Mouse (Mus musculus) forebrain, postnatal 0 days (tissue): ENCODE data around the gene Setd7. TPM values are rescaled to one million over a fixed set of nuclear protein-coding genes. Genes with fewer than 3 reads are reported as not detected.

Experiments used
- ATAC-seq: fragments of 200-750 bp; cut with Nextera tagmentation; 2 replicates; pipeline ENCODE4 v1.8.0; 2017; ENCODE audit warnings: mild to moderate bottlenecking, moderate library complexity
- DNase-seq: peaks from one replicate; pipeline ENCODE4 v3.0.0-alpha.2; 2015
- H3K27ac ChIP-seq: fragments of 300-500 bp; sonication (generic); 2 replicates; pipeline ENCODE4 v1.5.1; 2014; ENCODE audit warnings: low read depth, mild to moderate bottlenecking, antibody characterized with exemption, low read length, moderate library complexity, mixed read lengths
- H3K27me3 ChIP-seq: fragments of 300-500 bp; sonication (generic); 2 replicates; pipeline ENCODE4 v1.6.1; 2014; ENCODE audit warnings: mild to moderate bottlenecking, low read length, mixed read lengths; ENCODE audit not compliant: insufficient read depth
- H3K36me3 ChIP-seq: fragments of 300-500 bp; sonication (generic); 2 replicates; pipeline ENCODE4 v1.6.1; 2014; ENCODE audit warnings: mild to moderate bottlenecking, moderate library complexity; ENCODE audit not compliant: insufficient read depth
- H3K4me1 ChIP-seq: fragments of 300-500 bp; sonication (generic); 2 replicates; pipeline ENCODE4 v1.6.1; 2014; ENCODE audit warnings: antibody characterized with exemption; ENCODE audit not compliant: insufficient read depth
- H3K4me2 ChIP-seq: fragments of 300-500 bp; sonication (generic); 2 replicates; pipeline ENCODE4 v1.6.1; 2014; ENCODE audit warnings: low read depth, mild to moderate bottlenecking, moderate library complexity
- H3K4me3 ChIP-seq: fragments of 300-500 bp; sonication (generic); 2 replicates; pipeline ENCODE4 v1.5.1; 2014; ENCODE audit warnings: low read depth, low read length, mixed read lengths
- H3K9ac ChIP-seq: fragments of 300-500 bp; sonication (generic); 2 replicates; pipeline ENCODE4 v1.6.1; 2014; ENCODE audit warnings: mild to moderate bottlenecking
- H3K9me3 ChIP-seq: fragments of 300-500 bp; sonication (generic); 2 replicates; pipeline ENCODE4 v1.6.1; 2016; ENCODE audit warnings: low read length
- CTCF ChIP-seq: sonication (generic); IDR thresholded peaks from 2 replicates; pipeline ENCODE4 v1.5.1; 2016; ENCODE audit warnings: antibody characterized with exemption, control low read depth, low read depth
- WGBS: fragments of 180-500 bp; shearing (Covaris S2); extraction: QIAGEN DNeasy Blood & Tissue Kit; methylation state at CpG from one replicate; pipeline ENCODE4 v1.1.7; 2014; 5-methylcytosine and 5-hydroxymethylcytosine counted together
- polyA plus RNA-seq: library from polyadenylated mRNA; unstranded; fragments of >200 nt; fragmentation: Nextera tagmentation; extraction: Ambion mirVana; gene quantifications from 2 replicates; pipeline ENCODE4 v1.2.1, GENCODE M21; 2015
- total RNA-seq: library from RNA; depleted of rRNA; stranded (reverse); fragments of >200 nt; gene quantifications from 2 replicates; pipeline ENCODE4 v1.2.3, GENCODE M21; 2014

Setd7 gene
- total and polyA plus RNA-seq, 2 experiments from 2014 or later: 2.1 to 22.8 TPM

- WGBS: 61% methylated on average over 5 of the region's 5 CpGs
- Histone ChIP-seq H3K4me2 (no peak overlapping the region), H3K4me1 (no peaks in the 10 kb centered on the region), H3K9me3 (no peaks in the 10 kb centered on the region), H3K9ac (no peak overlapping the region), H3K27me3 (no peaks in the 10 kb centered on the region), H3K4me3 (no peak overlapping the region), H3K36me3 (peaks cover 82% of the 10 kb centered on the region), H3K27ac (peak overlapping the region; percentile 59)
- DNase-seq (no peak), ATAC-seq (peak; percentile 26; the same call in 1 of the 2 replicates)
- TF ChIP-seq CTCF: no peak
Measured at GRCm38 (mm10) chr3:51532282-51532620, 28.4 kb downstream of the Setd7 start.

- Histone ChIP-seq H3K9me3 (no peaks in the 10 kb centered on the region), H3K4me3 (no peak overlapping the region), H3K27ac (peak overlapping the region; percentile 59), H3K36me3 (peaks cover 84% of the 10 kb centered on the region), H3K4me2 (no peak overlapping the region), H3K4me1 (no peaks in the 10 kb centered on the region), H3K9ac (no peak overlapping the region), H3K27me3 (no peaks in the 10 kb centered on the region)
- DNase-seq (peak; percentile 53), ATAC-seq (peak; percentile 75)
- WGBS: 47% methylated on average over 13 of the region's 13 CpGs
- TF ChIP-seq CTCF: no peak
Measured at GRCm38 (mm10) chr3:51531473-51532281, 29.0 kb downstream of the Setd7 start.

GRCm38 (mm10) chr3:51526891-51527290 is 33.8 kb downstream of the Setd7 start:
- H3K27me3 ChIP-seq: no peaks in the 10 kb centered on the region
- H3K9ac ChIP-seq: no peak overlapping the region
- no peak for TF ChIP-seq CTCF
- peaks cover 86% of the 10 kb centered on the region for H3K36me3 ChIP-seq
- H3K27ac ChIP-seq: no peak overlapping the region
- ATAC-seq: no peak
- no peak overlapping the region for H3K4me3 ChIP-seq
- no peak overlapping the region for H3K4me2 ChIP-seq
- WGBS: 86% methylated on average over 13 of the region's 13 CpGs
- H3K4me1 ChIP-seq: no peaks in the 10 kb centered on the region
- DNase-seq: no peak
- no peaks in the 10 kb centered on the region for H3K9me3 ChIP-seq

- no peaks in the 10 kb centered on the region for H3K27me3 ChIP-seq
- 84% methylated on average over 16 of the region's 16 CpGs for WGBS
- no peak overlapping the region for H3K4me3 ChIP-seq
- H3K4me1 ChIP-seq: no peaks in the 10 kb centered on the region
- peaks cover 88% of the 10 kb centered on the region for H3K36me3 ChIP-seq
- no peak for TF ChIP-seq CTCF
- H3K9me3 ChIP-seq: no peaks in the 10 kb centered on the region
- DNase-seq (no peak), ATAC-seq (no peak)
- H3K27ac ChIP-seq: no peak overlapping the region
- H3K4me2 ChIP-seq: no peak overlapping the region
- H3K9ac ChIP-seq: no peak overlapping the region
Measured at GRCm38 (mm10) chr3:51525186-51525785, 35.4 kb downstream of the Setd7 start.

GRCm38 (mm10) chr3:51521262-51521661 is 39.4 kb downstream of the Setd7 start:
- no peaks in the 10 kb centered on the region for H3K4me1 ChIP-seq
- no peak for TF ChIP-seq CTCF
- no peak overlapping the region for H3K9ac ChIP-seq
- H3K27me3 ChIP-seq: no peaks in the 10 kb centered on the region
- no peak overlapping the region for H3K4me2 ChIP-seq
- no peaks in the 10 kb centered on the region for H3K9me3 ChIP-seq
- H3K27ac ChIP-seq: no peak overlapping the region
- H3K4me3 ChIP-seq: no peak overlapping the region
- ATAC-seq (no peak), DNase-seq (no peak)
- WGBS: 93% methylated on average over 14 of the region's 14 CpGs
- peaks cover 66% of the 10 kb centered on the region for H3K36me3 ChIP-seq

GRCm38 (mm10) chr3:51518763-51519121 is 41.9 kb downstream of the Setd7 start:
- no peaks in the 10 kb centered on the region for H3K9me3 ChIP-seq
- H3K27me3 ChIP-seq: no peaks in the 10 kb centered on the region
- ATAC-seq (no peak), DNase-seq (no peak)
- no peaks in the 10 kb centered on the region for H3K4me1 ChIP-seq
- TF ChIP-seq CTCF: no peak
- H3K4me2 ChIP-seq: no peak overlapping the region
- peaks cover 41% of the 10 kb centered on the region for H3K36me3 ChIP-seq
- no peak overlapping the region for H3K27ac ChIP-seq
- H3K4me3 ChIP-seq: no peak overlapping the region
- H3K9ac ChIP-seq: no peak overlapping the region
- 75% methylated on average over 8 of the region's 8 CpGs for WGBS

- H3K36me3 ChIP-seq: peaks cover 36% of the 10 kb centered on the region
- DNase-seq: no peak
- no peak for ATAC-seq
- H3K4me1 ChIP-seq: no peaks in the 10 kb centered on the region
- H3K27me3 ChIP-seq: no peaks in the 10 kb centered on the region
- WGBS: 79% methylated on average over 12 of the region's 12 CpGs
- H3K9ac ChIP-seq: no peak overlapping the region
- no peaks in the 10 kb centered on the region for H3K9me3 ChIP-seq
- no peak for TF ChIP-seq CTCF
- no peak overlapping the region for H3K27ac ChIP-seq
- H3K4me2 ChIP-seq: no peak overlapping the region
- H3K4me3 ChIP-seq: no peak overlapping the region
Measured at GRCm38 (mm10) chr3:51517878-51518762, 42.6 kb downstream of the Setd7 start.
